In the genomic region with DNA sequence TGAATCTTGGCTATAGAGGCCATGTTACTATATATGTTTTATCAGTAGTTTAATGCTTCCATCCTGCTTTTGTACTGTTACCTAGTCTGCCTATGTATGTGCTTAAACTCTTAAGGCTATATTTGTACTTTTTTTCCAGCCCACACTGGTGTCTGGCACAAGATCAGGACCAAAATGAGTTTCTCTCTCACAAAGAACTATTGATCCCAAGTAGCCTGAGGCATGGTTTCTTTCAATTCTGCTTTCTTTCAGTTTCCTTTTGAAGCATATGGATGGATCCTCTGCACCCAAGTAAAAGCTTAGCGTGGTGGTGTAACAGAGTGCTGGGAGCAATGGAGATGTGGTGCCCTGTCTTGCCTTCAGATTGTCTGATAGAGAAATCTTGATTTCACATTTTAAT, we compare ENCODE assay signal across 26 mouse cellular contexts. TPM values are rescaled to one million over a fixed set of nuclear protein-coding genes. Genes with fewer than 3 reads are reported as not detected.
DNase-seq lines count a peak whose midpoint lies in the region; ATAC-seq and TF ChIP-seq lines count a peak whose summit lies in the region.
"Had no signal": no experiment of that assay in that cellular context is flagged by ENCODE, and none has a peak within 500 bp of the region (broad histone marks: within the 10 kb centered on the region; RNA-seq: fewer than 3 reads in every experiment).

No protein-coding gene starts in this region.

- no peak overlapping the region for H3K4me2 ChIP-seq in forebrain, embryonic 14.5 days (ENCODE audit: low read length)
- no peak overlapping the region for H3K4me2 ChIP-seq in forebrain, embryonic 15.5 days (replicated peaks)
- H3K4me2 ChIP-seq in limb, embryonic 14.5 days (replicated peaks; ENCODE audit: low read depth, low read length, severe bottlenecking) = no peak overlapping the region
- H3K4me2 ChIP-seq: embryonic facial prominence, embryonic 15.5 days; heart, embryonic 11.5 days; heart, embryonic 15.5 days; hindbrain, embryonic 14.5 days had no signal

- no peak for TF ChIP-seq CTCF in brain, embryonic 14.5 days (IDR thresholded peaks at IDR 0.05; ENCODE audit: borderline replicate concordance, extremely low read depth, insufficient read depth, insufficient read length)
- no peak for TF ChIP-seq CTCF in lung, adult 2 months (IDR thresholded peaks at IDR 0.05; ENCODE audit: insufficient read depth, low read length)

- DNase-seq in forebrain, embryonic 14.5 days (ENCODE audit: low spot score) = peak; percentile 27
- DNase-seq in limb, embryonic 14.5 days (ENCODE audit: low spot score) = peak; percentile 17
- no peak for DNase-seq in limb, embryonic 10.5 days (ENCODE audit: low spot score)
- peak; percentile 33 for DNase-seq in brain, embryonic 14.5 days (ENCODE audit: low read depth)
- no peak for DNase-seq in cerebellum, adult 9-11 months
- DNase-seq in lung, adult 2 months = no peak
- DNase-seq: adrenal gland, adult 8-10 months; adrenal gland, postnatal 36 days; cerebellum, adult 11-12 months; cerebellum, adult 9-10 months; cerebellum, postnatal 36 days; forebrain, postnatal 0 days; gastrocnemius, adult 2 months; gastrocnemius, postnatal 25 days; heart, adult 2 months had no signal

- H3K9me3 ChIP-seq in forebrain, embryonic 14.5 days (replicated peaks; ENCODE audit: control insufficient read depth, low read length) = no peaks in the 10 kb centered on the region
- no peaks in the 10 kb centered on the region for H3K9me3 ChIP-seq in forebrain, embryonic 15.5 days
- no peaks in the 10 kb centered on the region for H3K9me3 ChIP-seq in limb, embryonic 14.5 days (ENCODE audit: control insufficient read depth, low read length)
- no peaks in the 10 kb centered on the region for H3K9me3 ChIP-seq in limb, embryonic 10.5 days (replicated peaks)
- H3K9me3 ChIP-seq: embryonic facial prominence, embryonic 15.5 days; heart, embryonic 15.5 days; hindbrain, embryonic 10.5 days had no signal

- H3K4me3 ChIP-seq in forebrain, embryonic 14.5 days (ENCODE audit: low read depth, low read length) = no peak overlapping the region
- no peak overlapping the region for H3K4me3 ChIP-seq in forebrain, embryonic 15.5 days
- no peak overlapping the region for H3K4me3 ChIP-seq in limb, embryonic 14.5 days (replicated peaks; ENCODE audit: low read length)
- no peak overlapping the region for H3K4me3 ChIP-seq in limb, embryonic 10.5 days
- H3K4me3 ChIP-seq in lung, adult 2 months (replicated peaks; ENCODE audit: extremely low read depth, low read depth, low read length) = no peak overlapping the region
- H3K4me3 ChIP-seq: embryonic facial prominence, embryonic 15.5 days; erythroblast, embryonic 14.5 days; gastrocnemius, adult 2 months; heart, adult 2 months; heart, embryonic 15.5 days; hindbrain, embryonic 10.5 days had no signal

- H3K27ac ChIP-seq in forebrain, embryonic 14.5 days (ENCODE audit: low read depth, low read length) = no peak overlapping the region
- H3K27ac ChIP-seq in forebrain, embryonic 15.5 days (replicated peaks) = no peak overlapping the region
- H3K27ac ChIP-seq in limb, embryonic 14.5 days (replicated peaks; ENCODE audit: low read depth, low read length) = no peak overlapping the region
- H3K27ac ChIP-seq in limb, embryonic 10.5 days = no peak overlapping the region
- H3K27ac ChIP-seq: embryonic facial prominence, embryonic 15.5 days; gastrocnemius, adult 2 months; heart, adult 2 months; heart, embryonic 15.5 days; hindbrain, embryonic 10.5 days; hindbrain, embryonic 14.5 days had no signal

- H3K9ac ChIP-seq in forebrain, embryonic 14.5 days (ENCODE audit: low read length) = no peak overlapping the region
- no peak overlapping the region for H3K9ac ChIP-seq in forebrain, embryonic 15.5 days (replicated peaks)
- no peak overlapping the region for H3K9ac ChIP-seq in limb, embryonic 14.5 days (ENCODE audit: low read depth, low read length, severe bottlenecking)
- H3K9ac ChIP-seq: embryonic facial prominence, embryonic 15.5 days; forebrain, postnatal 0 days; heart, embryonic 15.5 days; hindbrain, embryonic 14.5 days had no signal

- TF ChIP-seq POLR2A in limb, embryonic 14.5 days (IDR thresholded peaks at IDR 0.05; ENCODE audit: borderline replicate concordance, extremely low read depth, insufficient read depth, insufficient read length) = no peak
- no peak for TF ChIP-seq POLR2A in brain, embryonic 14.5 days (IDR thresholded peaks at IDR 0.05; ENCODE audit: borderline replicate concordance, extremely low read depth, insufficient read depth, insufficient read length, poor library complexity, severe bottlenecking)
- TF ChIP-seq POLR2A in lung, adult 2 months (IDR thresholded peaks at IDR 0.05; ENCODE audit: borderline replicate concordance, extremely low read depth, low read depth, low read length) = no peak

- no peaks in the 10 kb centered on the region; the same call in 1 of the 2 replicates for H3K4me1 ChIP-seq in forebrain, embryonic 14.5 days (ENCODE audit: control insufficient read depth, insufficient read depth, low read length)
- peaks cover 24% of the 10 kb centered on the region for H3K4me1 ChIP-seq in forebrain, embryonic 15.5 days
- H3K4me1 ChIP-seq in limb, embryonic 14.5 days (ENCODE audit: control insufficient read depth, insufficient read depth, low read length) = peaks cover 2% of the 10 kb centered on the region; the same call in 1 of the 2 replicates
- H3K4me1 ChIP-seq in limb, embryonic 10.5 days = no peaks in the 10 kb centered on the region
- peaks cover 22% of the 10 kb centered on the region for H3K4me1 ChIP-seq in lung, adult 2 months (ENCODE audit: control insufficient read depth, insufficient read depth, low read length)
- H3K4me1 ChIP-seq: hindbrain, embryonic 10.5 days had no signal

- WGBS in forebrain, embryonic 14.5 days = 39% methylated on average over 1 of the region's 1 CpGs
- 46% methylated on average over 1 of the region's 1 CpGs for WGBS in forebrain, embryonic 15.5 days
- 92% methylated on average over 1 of the region's 1 CpGs for WGBS in limb, embryonic 14.5 days
- 89% methylated on average over 1 of the region's 1 CpGs for WGBS in limb, embryonic 10.5 days
- WGBS in lung, adult 2 months = 61% methylated on average over 1 of the region's 1 CpGs

- no peak for ATAC-seq in forebrain, embryonic 14.5 days
- ATAC-seq in forebrain, embryonic 15.5 days (replicated peaks) = no peak
- no peak for ATAC-seq in limb, embryonic 14.5 days (ENCODE audit: low FRiP score, low read depth)
- ATAC-seq: forebrain, postnatal 0 days; intestine, embryonic 16.5 days had no signal

- no peaks in the 10 kb centered on the region for H3K27me3 ChIP-seq in forebrain, embryonic 14.5 days (replicated peaks; ENCODE audit: control insufficient read depth, insufficient read depth, low read length)
- no peaks in the 10 kb centered on the region for H3K27me3 ChIP-seq in forebrain, embryonic 15.5 days
- H3K27me3 ChIP-seq in limb, embryonic 14.5 days (ENCODE audit: control insufficient read depth, insufficient read depth, low read length) = no peaks in the 10 kb centered on the region
- H3K27me3 ChIP-seq in limb, embryonic 10.5 days (ENCODE audit: low read depth, poor library complexity, severe bottlenecking) = no peaks in the 10 kb centered on the region
- H3K27me3 ChIP-seq: embryonic facial prominence, embryonic 15.5 days; heart, embryonic 15.5 days had no signal

- H3K36me3 ChIP-seq in forebrain, embryonic 14.5 days (ENCODE audit: control insufficient read depth, insufficient read depth, low read length) = peaks cover 3% of the 10 kb centered on the region; the same call in 1 of the 2 replicates
- H3K36me3 ChIP-seq in forebrain, embryonic 15.5 days = 0 out of 2 replicates have a peak, but pooled peaks cover 3% of the 10 kb centered on the region
- H3K36me3 ChIP-seq in limb, embryonic 14.5 days (ENCODE audit: control insufficient read depth, insufficient read depth, low read length) = 0 out of 2 replicates have a peak, but pooled peaks cover 4% of the 10 kb centered on the region
- peaks cover 34% of the 10 kb centered on the region for H3K36me3 ChIP-seq in limb, embryonic 10.5 days
- H3K36me3 ChIP-seq: heart, embryonic 15.5 days had no signal

RNA-seq across cellular contexts. Expression of gene Gnb1, which starts 19.8 kb away (rescaled TPM):
- polyA plus RNA-seq in forebrain, embryonic 14.5 days (2014; fragmentation: Nextera tagmentation; extraction: Ambion mirVana) = 1,105 and 1,139 TPM in 2 replicates
- 1,112 and 1,114 TPM in 2 replicates for polyA plus RNA-seq in forebrain, embryonic 15.5 days (2015; fragmentation: Nextera tagmentation; extraction: Ambion mirVana)
- 511 and 686 TPM in 2 replicates for polyA plus RNA-seq in limb, embryonic 14.5 days (2012; rRNA removed)
- 440 and 493 TPM in 2 replicates for polyA plus RNA-seq in limb, embryonic 14.5 days (2014; fragmentation: Nextera tagmentation; extraction: Ambion mirVana)
- 583 and 605 TPM in 2 replicates for polyA plus RNA-seq in limb, embryonic 10.5 days (2016; fragmentation: Nextera tagmentation; extraction: Ambion mirVana)
- polyA plus RNA-seq in brain, embryonic 14.5 days (2012; rRNA removed) = 1,050 and 1,071 TPM in 2 replicates
- 683 and 872 TPM in 2 replicates for polyA plus RNA-seq in lung, adult 2 months (2012; rRNA removed)

RNA-seq across cellular contexts. Expression of gene Tmem52, which starts 42.1 kb away (rescaled TPM):
- polyA plus RNA-seq in forebrain, embryonic 14.5 days (2014; fragmentation: Nextera tagmentation; extraction: Ambion mirVana) = 0.40 TPM in 1 of 2 replicates, not detected in the other
- polyA plus RNA-seq in forebrain, embryonic 15.5 days (2015; fragmentation: Nextera tagmentation; extraction: Ambion mirVana) = 0.19 TPM in 1 of 2 replicates, not detected in the other
- 0.42 and 0.50 TPM in 2 replicates for polyA plus RNA-seq in limb, embryonic 14.5 days (2012; rRNA removed)
- not detected in 2 replicates for polyA plus RNA-seq in limb, embryonic 14.5 days (2014; fragmentation: Nextera tagmentation; extraction: Ambion mirVana)
- not detected in 2 replicates for polyA plus RNA-seq in limb, embryonic 10.5 days (2016; fragmentation: Nextera tagmentation; extraction: Ambion mirVana)
- polyA plus RNA-seq in brain, embryonic 14.5 days (2012; rRNA removed) = 0.23 and 0.39 TPM in 2 replicates
- polyA plus RNA-seq in lung, adult 2 months (2012; rRNA removed) = 3.5 and 5.2 TPM in 2 replicates
- polyA plus RNA-seq: C2C12; embryonic facial prominence, embryonic 11.5 days; erythroblast, embryonic 14.5 days; forebrain, embryonic 11.5 days; heart, embryonic 11.5 days; heart, embryonic 15.5 days had no signal

RNA-seq across cellular contexts. Expression of gene Nadk, which starts 51.2 kb away (rescaled TPM):
- 106 and 120 TPM in 2 replicates for polyA plus RNA-seq in forebrain, embryonic 14.5 days (2014; fragmentation: Nextera tagmentation; extraction: Ambion mirVana)
- polyA plus RNA-seq in forebrain, embryonic 15.5 days (2015; fragmentation: Nextera tagmentation; extraction: Ambion mirVana) = 109 and 110 TPM in 2 replicates
- 78.8 and 91.2 TPM in 2 replicates for polyA plus RNA-seq in limb, embryonic 14.5 days (2012; rRNA removed)
- polyA plus RNA-seq in limb, embryonic 14.5 days (2014; fragmentation: Nextera tagmentation; extraction: Ambion mirVana) = 87.9 and 97.1 TPM in 2 replicates
- polyA plus RNA-seq in limb, embryonic 10.5 days (2016; fragmentation: Nextera tagmentation; extraction: Ambion mirVana) = 116 and 119 TPM in 2 replicates
- 86.2 and 100 TPM in 2 replicates for polyA plus RNA-seq in brain, embryonic 14.5 days (2012; rRNA removed)
- 110 and 119 TPM in 2 replicates for polyA plus RNA-seq in lung, adult 2 months (2012; rRNA removed)

Comparison
In these comparisons a context has a peak if more than half of its experiments do, and no peak if none do; other contexts are left out.
1. DNase-seq: peak in forebrain, embryonic 14.5 days (single experiment), limb, embryonic 14.5 days (single experiment) and brain, embryonic 14.5 days (single experiment); none in limb, embryonic 10.5 days (single experiment), cerebellum, adult 9-11 months (single experiment) and lung, adult 2 months (single experiment).